Mouse (Mus musculus) c-Kit-negative CD71-positive TER-119-positive erythroid progenitor cells, embryonic 14.5 days (primary cell): Measurements from ENCODE around the gene Aff2.

Experiments
- DNase-seq: peaks from one replicate; pipeline ENCODE4 v3.0.0-alpha.2; 2013; ENCODE audit warnings: low read depth, low spot score

Aff2 gene

GRCm38 (mm10) chrX:69360238-69361054, at the start of gene Aff2:
Gene Aff2, plus strand, starts transcription at chrX:69360294.
- DNase-seq, result no peak

DNA sequence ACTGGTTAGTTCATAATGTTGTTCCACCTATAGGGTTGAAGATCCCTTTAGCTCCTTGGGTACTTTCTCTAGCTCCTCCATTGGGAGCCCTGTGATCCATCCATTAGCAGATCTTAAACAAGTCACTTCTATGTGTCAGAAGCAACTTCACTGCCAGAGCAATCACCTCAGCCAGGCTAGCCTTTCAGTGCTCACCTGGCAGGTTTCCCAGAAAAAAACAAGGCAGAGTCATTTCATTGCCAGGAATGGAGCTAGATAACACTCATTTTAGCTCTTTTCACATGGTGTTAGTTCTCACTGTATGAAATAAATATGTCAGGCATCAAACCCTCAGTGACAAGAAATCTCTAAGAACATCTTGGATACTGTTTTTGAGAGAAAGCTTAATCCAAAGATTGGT, 22.8 kb upstream of the Aff2 start:
- DNase-seq, result no peak

DNA sequence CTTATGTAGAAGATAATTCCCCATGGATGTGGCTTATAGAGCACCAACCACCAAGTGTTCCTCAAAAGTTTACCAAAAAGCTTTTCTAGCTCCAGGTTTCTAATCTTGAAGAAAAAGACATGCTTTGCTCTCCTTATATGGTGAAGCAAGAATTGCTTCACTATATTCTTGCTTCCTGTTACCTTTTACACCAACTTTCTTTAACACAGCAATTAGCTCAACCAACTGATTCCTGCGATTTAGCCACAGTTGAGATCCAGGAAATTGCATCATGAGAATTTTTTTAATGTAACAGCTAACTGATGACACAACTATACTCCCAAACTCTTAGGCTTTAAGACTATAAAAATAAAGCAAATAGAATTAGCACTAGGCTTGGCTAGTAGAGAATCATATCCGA, 4.5 kb upstream of the Aff2 start:
- no peak for DNase-seq

DNA sequence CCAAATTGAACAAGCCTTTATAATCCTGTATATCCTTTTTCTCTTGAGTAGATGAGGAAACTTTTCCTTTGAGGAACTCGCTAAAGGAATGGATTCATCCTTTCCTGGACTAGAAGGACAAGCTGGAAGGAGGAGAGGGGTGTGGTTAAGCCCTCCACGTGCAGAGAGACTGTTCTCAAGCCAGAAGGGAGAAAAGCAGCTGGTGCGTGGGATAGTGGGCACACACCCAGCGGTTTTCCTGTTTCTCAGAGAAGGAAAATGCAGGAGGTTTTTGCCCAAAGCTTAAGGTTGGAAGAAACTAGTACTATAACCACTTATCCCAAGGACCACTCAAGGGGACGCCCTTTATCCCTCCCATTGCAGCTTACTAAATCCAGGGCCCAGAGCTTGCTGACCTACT, 734 bp upstream of the Aff2 start:
- no peak for DNase-seq

DNA sequence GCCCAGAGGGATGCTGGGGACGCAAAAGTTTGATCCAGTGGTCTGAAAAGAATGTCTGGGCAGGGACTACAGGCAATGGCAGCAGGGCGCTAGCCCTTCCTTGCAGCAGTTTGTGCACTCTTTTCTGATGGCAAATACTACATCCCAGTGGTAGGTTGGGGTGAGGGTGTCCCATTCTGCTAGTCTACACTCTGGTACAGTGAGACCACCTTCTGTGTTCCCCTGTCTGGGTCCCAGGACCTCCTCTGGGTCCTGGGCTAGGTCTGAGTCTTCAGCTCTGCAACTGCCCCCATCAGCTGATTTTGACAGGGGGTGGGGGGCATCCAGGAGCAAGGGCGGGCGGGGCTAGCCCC, 233 bp upstream of the Aff2 start:
- DNase-seq, result no peak

GRCm38 (mm10) chrX:69361055-69361558, 1.0 kb downstream of the Aff2 start:
- DNase-seq, result no peak

- no peak for DNase-seq
Measured at GRCm38 (mm10) chrX:69364198-69364597, 4.1 kb downstream of the Aff2 start.

DNA sequence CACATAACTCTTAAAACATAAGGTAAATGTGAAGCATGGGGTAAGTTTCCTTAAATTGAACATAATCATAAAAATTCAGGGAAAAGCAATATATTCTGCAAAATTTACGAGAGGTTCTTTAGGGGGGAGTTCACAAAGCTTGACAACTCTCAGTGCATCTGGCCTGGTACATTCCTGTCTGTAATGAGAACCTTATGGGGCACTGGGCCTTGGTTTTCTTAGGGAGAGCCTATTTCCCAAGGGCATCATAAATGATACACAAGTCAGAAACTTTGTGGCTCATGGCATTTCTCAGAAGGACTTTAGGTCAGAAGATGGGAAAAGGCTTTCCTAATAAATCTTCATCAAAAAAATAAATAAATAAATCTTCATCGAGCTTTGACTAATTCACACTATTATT, 13.2 kb downstream of the Aff2 start:
- no peak for DNase-seq

DNA sequence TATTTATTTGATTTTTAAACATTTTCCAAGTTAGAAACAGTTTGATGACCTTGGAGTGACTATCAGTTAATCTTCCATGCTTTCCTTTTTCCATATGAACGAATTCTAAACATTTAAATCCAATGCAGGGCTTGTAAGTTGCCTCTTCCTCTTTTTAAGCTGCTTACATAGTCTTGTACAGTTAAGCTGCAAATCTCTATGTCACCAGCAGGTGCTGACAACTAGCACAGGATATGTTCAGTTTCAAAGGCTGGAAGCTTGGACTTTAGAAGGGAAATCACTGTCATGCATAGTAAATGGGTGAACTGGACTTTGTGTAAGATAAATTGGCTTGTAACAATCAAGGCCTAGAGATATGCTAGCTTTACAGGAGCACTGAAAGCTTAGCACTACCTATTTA, 29.6 kb downstream of the Aff2 start:
- no peak for DNase-seq

DNA sequence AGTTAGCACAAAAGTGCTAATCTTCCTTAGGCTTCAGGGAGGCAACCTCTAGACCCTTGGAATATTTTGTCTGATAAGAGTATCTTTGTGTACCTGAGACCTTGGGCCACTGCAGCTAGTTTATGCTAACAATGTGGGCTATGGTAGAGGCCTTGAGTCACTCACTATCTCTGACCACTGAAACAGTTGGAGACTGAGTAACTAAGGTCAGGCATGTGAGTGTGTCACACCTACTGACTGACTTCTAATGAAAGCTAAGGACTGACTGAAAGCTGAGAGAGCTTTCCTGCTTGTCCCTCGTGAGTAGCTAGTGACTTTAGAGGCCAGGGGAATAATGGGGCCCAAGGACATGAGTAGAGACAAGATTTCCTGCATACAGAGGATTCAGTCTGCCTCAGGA, 54.9 kb downstream of the Aff2 start:
- no peak for DNase-seq

DNA sequence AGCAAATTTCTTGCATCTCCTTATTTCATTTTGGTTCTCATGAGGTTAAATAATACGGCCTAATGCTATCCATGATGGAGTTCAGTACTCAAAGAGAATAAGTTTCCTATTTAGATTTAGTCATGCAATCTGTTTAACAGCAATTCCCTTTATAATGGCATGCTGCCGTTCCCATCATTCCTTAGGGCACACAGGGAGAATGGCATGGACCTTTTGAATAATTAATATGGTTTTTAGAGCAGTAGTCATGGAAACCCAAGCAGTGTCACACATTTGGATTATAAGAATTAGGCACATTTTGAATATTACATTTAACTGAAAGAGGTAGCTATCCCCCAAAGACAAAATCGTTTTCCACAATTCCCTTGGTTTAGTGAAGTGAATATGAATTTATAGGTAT, 78.3 kb downstream of the Aff2 start:
- no peak for DNase-seq

DNA sequence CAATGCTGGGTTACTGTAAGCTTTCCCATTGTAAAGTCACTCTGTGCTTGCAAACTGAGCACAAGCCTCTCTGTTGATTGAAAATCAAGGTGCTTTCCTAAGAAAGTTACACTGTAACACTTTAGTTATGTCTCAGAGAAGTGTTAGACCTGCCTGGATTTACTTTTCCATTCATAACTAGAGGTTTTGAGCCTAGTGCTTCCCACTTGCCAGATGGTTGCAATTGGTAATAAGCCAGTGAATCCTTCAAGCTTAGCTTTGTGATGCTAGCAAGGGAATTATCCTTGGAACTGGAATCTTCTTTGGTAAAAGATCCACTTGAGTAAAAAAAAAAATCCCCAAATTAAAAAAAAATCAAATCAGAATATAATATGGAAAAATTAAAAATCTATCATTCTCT, 81.8 kb downstream of the Aff2 start:
- no peak for DNase-seq

DNA sequence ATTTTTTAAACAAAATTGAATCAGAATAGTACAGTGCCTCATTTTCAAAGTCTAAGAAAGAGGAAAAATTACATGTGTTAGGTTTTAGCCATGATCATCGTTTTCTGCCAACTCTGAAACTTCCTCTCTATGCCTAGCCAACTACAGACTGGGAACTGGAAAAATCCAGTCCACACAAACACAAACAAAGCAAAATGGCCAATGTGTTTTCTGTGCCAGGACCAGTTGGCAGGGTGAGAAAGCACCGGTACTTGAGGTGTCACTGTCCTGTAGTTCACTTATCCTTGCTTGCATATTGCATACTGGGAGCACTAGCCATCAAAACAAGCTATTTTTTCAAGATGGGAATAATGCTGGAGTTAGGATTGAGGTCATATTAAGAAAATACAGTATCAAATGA, 100.8 kb downstream of the Aff2 start:
- DNase-seq, result no peak

DNA sequence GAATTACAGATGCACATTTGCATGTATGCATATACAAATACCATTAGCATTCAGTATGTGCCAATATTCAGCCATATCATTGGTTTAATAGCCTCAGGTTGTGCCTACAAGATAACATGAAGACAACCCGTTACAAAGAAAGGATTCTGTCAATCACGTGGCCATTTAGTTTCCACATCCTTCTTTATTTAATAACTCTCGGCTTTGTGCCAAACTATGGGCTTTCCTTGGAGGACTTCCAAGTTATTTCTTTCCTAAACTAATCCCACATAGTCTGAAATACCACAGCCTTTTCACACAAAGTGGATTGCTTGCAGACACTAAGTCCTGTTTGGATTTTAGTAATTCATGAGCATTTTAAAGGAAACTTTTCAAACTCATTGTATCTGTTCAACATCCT, 142.0 kb downstream of the Aff2 start:
- no peak for DNase-seq

- DNase-seq, result no peak
Measured at GRCm38 (mm10) chrX:69518040-69518575, 158.0 kb downstream of the Aff2 start.

GRCm38 (mm10) chrX:69540811-69541210, 180.7 kb downstream of the Aff2 start:
- no peak for DNase-seq

DNA sequence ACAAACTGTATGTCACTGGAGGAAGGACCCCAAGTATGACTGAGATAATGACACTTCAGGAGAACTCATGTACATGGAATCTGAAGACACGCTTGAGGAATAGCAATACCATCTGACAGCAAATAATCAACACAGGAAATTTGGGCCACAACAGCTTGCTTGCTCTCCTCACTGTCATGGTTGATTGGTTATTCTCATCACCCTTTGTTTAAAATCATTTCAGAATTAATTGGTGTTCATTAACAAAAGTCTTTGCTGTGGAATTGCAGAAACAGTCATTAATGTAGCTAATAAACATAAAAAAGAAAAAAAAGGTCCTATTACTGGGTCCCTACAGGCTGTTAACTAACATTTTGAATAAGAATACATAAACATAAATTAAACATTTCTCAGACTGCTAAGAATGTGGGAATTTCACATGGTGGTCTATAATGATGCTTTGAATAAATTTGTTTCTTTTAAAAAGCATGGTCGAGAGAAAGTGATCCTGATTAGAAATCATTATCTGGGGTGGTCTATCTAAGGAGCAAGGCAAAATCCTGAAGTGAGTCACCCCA, 219.9 kb downstream of the Aff2 start:
- no peak for DNase-seq

DNA sequence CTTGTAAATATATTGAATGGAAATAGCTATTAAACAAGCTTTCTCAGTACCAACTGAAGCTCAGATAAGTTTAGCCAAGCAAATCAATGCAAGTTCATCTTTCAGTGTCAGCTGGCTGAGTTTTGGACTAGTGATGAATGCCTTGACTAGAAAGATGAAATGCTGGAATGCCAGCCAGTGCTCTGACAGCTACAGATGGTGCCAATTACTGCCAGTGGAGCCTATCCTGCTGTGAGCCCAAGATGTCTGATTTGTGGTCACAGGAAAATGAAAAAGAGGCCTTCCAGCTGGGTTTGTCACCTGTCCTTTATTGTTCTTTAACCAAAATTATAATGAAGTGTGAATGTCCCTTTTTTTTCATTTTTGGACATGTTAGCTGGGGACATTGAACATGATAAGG, 248.7 kb downstream of the Aff2 start:
- no peak for DNase-seq

DNA sequence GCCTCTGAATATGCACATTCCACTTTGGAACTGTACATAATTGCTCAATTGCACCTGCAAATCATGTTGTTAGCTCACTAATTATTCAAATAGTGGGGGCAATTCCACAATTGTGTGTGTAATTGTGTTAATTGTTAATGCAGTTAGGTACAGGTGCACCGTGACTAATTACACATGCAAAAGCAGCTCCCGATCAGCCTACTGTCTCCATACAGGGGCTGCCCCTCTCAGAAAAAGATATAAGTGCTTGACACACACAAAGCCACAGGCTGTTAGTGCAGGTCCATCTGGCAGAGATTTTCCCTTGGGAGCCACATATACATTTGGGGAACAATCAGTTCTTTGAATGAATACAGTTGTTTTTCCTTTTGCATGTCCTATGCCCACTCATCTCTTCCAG, 302.9 kb downstream of the Aff2 start:
- no peak for DNase-seq

GRCm38 (mm10) chrX:69666145-69666677, 306.1 kb downstream of the Aff2 start:
- no peak for DNase-seq

GRCm38 (mm10) chrX:69675691-69676090, 315.6 kb downstream of the Aff2 start:
- no peak for DNase-seq

- DNase-seq, result no peak
Measured at GRCm38 (mm10) chrX:69698840-69699239, 338.7 kb downstream of the Aff2 start.

GRCm38 (mm10) chrX:69738972-69739371, 378.9 kb downstream of the Aff2 start:
- DNase-seq, result no peak
